Mouse (Mus musculus): ENCODE results near the gene Zfp280d. TPM values are rescaled to one million over a fixed set of nuclear protein-coding genes. Genes with fewer than 3 reads are reported as not detected.

The Zfp280d gene
- total RNA-seq (2021): 41.3 and 48.9 TPM in 2 replicates
- long read RNA-seq, partial matches to known transcripts: 1 of 3 reads
- long read RNA-seq, other reads (novel, unspliced or antisense): 2 of 3 reads

DNA sequence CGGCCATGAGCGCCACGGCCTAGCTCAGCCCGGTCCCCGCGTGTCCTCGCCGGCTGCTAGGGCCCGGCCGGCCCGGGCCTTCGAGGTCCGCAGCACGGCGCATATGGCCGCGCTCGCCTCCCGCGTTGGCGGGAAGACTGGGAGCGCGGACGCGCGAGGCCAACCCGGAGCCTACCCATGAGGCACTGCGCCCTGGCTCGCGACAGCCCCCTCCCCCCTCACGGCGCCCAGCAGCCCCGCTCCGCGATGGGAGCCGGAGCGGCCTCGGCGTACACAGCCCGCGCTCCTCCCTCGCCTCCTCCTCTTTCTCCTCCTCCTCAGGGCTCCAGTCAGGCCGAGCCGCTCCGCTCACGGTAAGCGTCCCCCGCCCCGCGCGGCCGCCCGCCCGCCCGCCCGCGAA lies at the start of gene Zfp280d:
Gene Zfp280d (plus strand): TSS at position 184 of the 400 bp plus-strand sequence.
- peak; percentile 92 for DNase-seq

DNA sequence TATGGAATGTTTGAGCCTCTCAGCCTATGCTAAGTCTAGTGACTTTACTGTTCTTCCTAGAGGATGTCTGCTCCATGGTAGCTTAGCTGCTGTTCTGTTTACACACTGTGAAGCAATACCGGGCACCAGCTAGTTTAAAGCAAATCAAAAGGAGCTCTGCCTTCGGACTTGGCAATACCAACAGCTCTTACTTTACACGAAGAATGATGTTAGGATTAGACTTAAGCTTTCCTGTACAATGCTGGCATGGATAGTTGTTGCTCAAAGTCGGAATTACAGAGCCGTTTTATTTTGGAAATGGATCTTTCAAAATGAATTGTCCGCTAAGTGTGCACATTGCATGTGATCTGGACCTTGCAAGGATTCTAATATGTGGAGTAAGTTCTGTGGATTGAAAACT lies 48.1 kb upstream of the Zfp280d start:
- DNase-seq: no peak

DNA sequence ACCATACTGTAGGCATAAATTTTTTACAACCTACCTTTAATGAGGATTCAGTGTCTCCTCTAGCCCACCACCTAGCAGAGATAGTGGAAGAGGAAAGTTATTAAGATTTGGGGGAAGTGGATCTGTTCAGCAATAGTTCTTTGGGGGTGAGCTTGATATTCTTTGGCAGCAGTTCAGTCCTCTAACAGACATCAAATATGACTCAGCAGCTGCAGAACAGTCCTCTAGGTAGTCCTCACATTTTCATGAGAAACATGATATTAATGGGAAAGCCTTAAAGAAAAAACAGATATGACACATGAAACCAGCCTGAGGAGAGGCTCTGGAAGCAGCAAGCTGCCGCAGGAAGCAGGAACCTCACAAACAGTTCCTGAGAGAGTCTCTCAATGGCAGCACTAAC lies 22.0 kb upstream of the Zfp280d start:
- DNase-seq: no peak

DNA sequence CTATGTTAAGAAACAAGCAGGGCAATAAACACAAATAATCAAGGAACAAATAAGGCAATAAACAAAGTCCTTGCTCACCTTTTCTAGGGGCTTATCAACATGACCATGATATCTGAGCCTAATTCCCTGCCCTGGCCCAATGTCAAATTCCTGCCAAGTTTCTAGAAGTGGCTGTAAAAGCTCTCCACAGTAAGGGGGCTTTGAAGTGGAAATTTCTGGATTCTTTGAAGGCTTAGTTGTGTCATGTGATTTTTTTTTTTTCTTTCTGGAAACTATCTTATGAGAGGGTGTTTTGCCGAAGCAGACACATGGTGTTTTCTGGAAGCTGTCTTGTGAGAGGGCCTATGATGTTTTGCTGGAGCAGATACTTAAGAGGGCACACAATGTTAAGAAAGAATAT lies 19.4 kb upstream of the Zfp280d start:
- no peak for DNase-seq

DNA sequence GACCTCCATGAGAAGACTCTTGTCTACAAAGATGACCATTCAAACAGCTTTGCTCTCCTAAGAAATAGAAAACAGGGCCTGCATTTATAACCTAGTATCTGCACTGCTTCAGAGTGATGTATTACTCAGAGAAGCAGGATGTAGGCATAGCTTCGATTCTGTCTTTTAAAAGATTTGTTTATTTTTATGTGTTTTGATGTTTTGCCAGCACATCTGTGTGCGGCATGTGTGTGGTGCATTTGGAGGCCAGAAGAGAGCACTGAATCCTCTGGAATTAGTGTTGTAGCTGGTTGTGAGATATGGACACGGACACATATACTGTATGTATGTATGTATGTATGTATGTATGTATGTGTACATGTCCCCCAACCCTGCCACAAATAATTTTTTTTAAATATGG lies 18.0 kb upstream of the Zfp280d start:
- no peak for DNase-seq

DNA sequence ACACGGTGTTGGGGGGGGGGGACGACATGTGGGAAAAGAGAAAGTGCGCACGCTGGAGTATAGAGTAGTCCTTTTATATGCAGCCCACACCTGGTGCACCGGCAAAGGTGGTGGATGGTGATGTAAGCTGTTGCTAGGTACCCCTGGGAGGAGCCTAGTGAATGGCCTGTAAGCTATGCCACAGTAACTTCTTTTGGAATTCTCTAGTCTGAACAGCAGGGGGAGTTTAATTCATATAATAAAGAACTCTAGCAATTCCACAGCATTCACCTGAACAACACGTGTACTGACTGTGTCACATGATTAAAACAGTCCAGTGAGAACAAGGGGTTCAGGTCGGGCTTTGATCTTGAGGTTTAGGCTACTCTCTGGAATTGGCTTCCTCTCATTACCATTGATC lies 14.3 kb upstream of the Zfp280d start:
- no peak for DNase-seq

DNA sequence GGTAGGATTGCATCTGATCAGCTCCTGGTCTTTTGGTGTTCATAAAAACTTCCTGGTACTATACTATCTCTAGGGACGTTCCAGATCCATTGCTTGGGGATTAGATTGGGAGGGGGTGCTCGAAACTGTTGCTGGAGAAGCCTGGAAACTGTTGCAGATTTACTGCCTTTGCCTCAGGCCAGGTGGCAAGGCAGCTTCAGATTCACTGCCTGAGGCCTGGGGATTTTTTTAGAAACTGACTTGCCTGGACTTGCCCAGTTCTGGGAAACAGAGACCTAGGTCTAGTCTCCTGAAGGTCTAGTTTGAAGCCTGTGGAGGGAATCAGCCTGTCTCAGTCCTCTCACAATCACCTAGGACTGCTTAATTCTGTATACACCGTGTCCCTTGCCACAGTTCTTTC lies 9.8 kb upstream of the Zfp280d start:
- DNase-seq: no peak

DNA sequence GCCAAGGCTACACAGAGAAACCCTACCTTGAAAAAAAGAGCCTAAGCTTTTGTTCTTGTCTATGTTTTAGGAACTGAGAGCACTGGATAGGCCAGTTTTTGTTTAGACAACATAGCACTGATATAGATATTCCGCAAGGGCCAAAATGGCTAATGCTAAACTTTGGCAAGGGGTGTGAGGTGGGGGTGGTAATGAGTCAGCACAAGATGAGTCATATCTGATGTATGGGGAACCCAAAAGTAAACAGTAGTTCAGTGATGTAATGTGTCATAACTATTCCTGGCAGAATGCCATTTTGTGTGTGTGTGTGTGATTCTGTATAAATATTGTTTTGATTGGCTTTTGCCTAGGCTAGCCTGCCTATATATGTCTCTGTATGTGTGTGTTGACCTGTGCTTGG lies 4.5 kb upstream of the Zfp280d start:
- DNase-seq: no peak

DNA sequence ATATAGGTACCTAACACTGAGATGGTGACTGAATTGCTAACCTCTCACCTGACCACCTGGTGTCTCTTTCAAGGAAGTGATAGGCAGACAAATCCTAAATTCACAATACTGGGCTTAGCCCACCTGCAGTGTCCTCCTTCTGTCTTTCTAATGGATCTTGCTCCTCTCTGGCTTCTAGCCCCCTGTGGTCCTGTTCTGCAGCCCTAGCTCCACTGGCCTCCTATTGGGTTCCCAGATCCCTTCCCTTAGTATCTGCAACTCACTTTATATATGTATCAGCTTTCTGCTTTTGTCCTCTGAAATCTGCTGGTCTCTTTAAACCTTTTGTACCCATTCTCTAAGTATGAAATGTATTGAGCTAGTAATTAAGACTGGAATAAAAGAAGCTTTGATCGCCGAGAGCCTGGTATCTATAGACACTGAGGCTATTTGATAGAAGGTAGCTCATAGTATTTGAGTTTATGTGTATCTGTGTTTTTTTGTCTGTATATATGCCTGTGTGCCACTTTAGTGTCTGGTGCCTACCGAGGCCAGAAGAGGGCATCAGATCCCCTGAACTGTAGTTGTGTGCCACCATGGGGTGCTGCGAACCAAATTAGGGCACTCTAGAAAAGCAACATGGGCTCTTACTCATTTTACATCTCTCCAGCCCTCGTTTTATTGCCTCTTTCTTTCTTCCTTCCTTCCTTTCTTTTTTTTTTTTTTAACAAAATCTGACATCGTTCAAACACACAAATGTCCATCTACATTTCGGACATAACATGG lies 832 bp upstream of the Zfp280d start:
- DNase-seq: no peak

DNA sequence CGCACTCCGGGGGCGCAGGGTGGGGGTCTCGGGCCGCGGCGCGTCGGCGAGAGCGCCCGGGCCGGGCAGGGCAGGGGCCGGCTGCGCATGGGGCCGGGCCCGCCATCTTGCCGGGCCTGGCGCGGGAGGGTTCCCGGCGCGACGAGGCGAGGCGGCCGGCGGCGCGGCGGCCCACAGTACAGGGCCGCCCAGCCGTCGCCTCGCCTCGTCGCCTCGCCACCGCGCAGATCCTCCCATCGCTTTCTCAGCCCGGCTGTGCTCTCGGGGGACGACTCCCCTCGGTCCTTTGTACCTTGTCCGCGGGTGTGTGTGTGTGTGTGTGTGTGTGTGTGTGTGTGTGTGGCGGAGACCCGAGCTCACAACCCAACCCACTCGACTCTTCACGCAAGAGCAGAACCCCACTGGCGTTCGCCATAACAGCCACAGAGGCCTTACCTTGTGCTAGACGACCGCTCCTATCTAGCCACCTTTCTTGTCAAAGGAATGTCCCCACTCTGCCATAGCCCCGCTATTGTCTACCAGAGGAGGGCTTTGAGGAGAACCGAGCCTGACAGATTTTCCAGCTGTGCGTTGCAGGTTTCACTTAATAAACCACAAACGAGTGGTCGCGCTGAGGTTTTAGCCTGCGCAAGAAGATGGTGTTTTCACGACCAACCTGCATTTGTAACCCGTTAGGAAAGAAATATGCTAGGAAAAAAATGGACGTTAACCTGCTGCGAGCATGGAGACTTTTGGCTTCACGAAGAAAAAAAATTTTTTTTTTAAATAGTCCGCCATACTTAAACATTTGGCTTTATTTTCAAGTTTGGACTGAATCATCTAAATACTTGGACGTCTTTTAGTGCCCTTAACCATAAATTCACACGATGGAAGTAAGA lies 680 bp downstream of the Zfp280d start:
- DNase-seq: peak; percentile 47

DNA sequence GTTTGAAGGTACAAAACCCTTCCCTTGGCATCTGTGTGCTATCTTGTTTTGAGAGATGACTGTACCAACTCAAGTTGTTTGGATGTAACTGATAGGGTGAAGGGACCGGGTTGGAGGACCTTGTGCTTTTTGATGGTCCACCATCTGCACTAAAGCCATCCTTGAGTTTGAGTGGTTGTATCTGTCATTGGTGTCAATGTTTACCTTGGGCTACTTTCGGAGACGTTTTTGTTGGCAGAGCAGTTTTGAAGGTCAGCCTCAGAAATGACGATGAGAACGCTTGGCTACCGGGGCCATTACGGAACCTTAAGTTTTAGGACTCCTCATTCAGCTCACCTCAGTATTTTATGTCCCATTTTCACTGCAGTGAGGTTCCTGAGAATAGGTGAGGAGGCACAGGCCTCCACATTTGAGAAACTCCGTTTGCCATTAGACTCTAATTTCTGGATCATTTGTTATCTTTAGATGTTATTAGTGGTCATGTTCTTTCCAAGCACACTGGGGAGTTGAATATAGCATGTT lies 1.4 kb downstream of the Zfp280d start:
- no peak for DNase-seq

DNA sequence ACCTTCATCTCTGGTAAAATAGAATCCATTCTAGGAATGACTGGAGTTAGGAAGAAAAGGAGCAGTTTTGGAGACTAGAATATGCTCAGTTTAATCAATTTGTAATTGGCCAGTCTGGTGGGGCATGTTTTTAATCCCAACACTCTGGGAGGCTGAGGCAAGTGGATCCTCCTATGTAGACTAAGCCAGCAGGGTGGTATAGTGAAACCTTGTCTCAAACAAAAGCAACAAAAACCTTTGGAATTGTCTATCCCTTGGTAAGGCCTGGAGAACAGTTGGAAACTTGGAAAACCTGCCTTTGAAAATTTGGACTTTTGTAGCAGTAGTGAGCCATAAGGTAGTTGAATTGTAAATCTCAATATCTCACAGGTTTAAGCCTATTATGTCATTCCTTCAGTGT lies 2.3 kb downstream of the Zfp280d start:
- DNase-seq: no peak

DNA sequence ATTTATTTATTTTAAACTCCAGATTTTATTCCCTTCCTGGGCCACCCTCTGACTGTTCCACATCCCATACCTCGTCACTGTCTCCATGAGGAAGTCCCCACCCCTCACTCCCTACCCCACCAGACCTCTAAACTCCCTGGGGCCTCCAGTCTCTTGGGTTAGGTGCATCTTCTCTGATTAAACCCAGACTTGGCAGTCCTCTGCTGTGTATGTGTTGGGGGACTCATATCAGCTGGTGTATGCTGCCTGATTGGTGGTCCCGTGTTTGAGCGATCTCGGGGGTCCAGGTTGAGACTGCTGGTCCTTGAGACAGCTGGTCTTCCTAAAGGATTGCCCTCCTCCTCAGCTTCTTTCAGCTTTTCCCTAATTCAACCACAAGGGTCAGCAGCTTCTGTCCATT lies 5.3 kb downstream of the Zfp280d start:
- no peak for DNase-seq

DNA sequence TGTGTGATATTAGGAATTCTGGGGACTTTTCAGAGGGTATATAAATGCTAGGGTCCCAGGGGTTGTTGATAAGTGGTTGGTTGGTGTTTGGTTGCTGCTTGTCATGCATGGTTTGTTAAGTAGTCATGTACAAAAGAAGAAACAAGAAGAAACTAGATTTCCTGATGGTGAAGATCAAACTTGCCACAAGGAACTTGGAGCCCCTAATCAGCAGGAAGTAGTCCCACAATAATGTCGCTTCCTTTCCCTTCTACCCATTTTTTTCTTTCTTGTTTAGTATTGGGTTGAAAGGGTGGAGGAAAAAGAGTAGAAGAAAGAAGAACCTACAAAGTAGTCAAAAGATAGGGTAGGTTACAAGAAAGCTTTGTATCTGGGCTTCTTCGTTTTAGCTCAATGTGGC lies 13.0 kb downstream of the Zfp280d start:
- DNase-seq: no peak

DNA sequence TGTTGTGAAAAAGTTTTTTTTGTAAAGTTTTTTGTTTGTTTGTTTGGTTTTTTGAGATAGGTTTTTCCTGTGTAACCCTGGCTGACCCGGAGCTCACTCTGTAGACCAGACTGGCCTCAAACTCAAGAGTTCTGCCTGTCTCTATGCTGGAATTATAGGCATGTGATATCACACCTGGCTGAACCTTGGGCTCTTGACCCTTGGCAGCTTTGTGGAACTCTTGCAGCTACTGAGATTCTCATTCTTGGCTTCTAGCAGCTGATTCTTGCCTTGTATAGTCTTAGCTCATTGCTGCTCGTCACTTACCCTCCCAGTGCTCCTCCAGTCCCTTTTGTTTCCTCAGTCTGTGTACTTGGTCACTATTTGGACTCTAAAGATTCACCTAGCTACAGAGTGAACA lies 13.6 kb downstream of the Zfp280d start:
- DNase-seq: no peak

DNA sequence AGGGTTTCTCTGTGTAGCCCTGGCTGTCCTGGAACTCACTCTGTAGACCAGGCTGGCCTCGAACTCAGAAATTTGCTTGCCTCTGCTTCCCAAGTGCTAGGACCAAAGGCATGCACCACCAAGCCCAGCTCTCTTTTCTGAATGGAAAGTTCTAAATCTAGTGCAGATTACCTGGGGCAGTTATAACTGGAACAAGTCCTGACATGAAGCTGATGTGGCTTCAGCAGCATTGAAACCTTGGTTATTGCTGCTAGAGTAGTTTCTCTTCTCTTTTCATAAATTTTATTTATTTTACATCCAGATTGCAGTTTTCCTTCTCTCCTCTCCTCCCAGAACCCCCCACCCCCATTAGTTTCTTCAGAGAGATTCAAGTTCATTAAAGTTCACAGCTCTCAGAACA lies 14.4 kb downstream of the Zfp280d start:
- DNase-seq: no peak

DNA sequence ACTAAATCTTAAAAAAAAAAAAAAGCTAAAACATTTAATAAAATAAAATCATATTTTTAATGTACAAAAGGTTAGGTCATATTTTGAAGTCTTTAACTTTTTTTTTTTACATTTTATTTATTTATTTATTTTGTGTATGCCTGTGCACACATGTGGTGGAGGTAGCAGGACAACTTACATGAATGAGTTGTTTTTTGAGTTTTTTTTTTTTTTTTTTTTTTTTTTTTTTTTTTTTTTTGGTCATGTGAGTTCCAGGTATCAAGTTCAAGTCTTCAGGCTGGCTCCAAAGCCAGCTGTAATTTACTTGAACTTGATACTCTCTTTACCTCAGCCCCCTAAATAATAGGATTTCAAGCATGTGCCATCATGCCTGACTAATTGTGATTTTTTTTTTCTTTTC lies 19.4 kb downstream of the Zfp280d start:
- DNase-seq: no peak

DNA sequence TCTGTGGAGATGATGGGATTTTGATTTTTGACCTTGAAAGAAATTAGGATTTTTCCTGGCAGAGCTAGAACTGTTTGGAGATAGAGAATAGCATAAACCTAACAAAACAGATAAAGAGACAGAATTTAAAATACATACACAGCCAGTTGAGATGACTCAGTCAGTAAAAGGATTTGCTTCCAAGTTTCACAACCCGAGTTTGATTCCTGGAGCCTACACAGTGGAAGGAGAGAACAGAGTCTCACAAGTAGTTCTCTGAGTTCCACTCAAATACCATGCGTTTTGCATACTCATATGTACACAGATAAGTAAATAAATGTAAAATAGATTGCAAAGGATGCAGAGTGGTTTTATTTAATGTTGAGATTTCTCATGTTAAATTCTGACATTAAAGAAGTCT lies 35.1 kb downstream of the Zfp280d start:
- DNase-seq: no peak

DNA sequence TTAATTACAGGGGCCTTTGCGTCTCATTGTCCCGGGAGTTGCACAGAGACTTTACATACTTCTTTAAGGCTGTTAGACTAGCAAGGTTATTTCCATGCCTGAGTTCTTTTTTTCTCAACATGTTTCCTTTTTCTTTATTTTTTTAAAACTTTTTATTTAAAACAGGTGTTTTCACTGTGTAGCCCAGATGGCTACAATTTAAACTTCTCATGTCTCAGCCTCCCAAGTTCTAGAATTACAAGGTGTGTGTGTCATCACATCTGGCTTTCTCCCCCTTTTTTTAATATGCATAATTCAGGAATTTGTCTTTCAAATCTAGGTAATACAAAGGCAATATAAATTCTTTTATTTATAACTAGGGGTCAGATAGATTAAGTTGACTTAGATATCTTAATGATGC lies 58.6 kb downstream of the Zfp280d start:
- DNase-seq: no peak

DNA sequence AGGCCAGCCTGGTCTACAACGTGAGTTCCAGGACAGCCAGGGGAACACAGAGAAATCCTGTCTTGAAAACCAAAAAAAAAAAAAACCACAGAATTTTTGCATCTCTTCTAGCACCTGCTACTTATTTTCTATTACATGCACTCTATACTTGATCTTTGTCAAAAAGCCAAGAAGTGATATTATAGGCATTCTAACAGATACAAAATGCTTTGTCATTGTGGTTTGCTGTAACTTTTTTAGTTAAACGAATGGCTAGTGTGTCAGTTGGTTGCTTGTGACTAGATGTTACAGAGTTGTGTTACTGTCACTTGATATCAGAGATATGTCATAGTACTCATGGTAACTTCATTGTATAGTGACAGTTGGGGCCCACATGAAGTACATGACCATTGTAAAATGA lies 61.4 kb downstream of the Zfp280d start:
- no peak for DNase-seq

DNA sequence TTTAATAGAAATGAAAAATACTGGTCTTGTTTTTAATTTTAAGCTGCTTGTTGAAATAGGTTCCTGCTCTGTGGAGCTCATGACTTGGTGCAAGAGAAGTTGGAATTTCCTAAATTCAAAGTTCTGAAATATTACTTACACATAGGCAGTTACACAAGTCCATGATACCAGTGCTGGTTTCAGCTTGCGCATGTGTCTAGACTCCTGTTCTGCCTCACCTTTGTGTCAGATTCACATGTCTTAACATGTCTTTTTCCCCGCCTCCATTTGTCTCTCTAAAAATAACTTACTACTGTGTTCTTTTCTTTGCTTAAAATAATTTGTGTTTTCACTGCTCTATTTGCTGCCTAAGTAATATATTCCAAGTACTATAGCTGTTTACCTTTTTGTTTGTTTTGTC lies 64.5 kb downstream of the Zfp280d start:
- DNase-seq: no peak

DNA sequence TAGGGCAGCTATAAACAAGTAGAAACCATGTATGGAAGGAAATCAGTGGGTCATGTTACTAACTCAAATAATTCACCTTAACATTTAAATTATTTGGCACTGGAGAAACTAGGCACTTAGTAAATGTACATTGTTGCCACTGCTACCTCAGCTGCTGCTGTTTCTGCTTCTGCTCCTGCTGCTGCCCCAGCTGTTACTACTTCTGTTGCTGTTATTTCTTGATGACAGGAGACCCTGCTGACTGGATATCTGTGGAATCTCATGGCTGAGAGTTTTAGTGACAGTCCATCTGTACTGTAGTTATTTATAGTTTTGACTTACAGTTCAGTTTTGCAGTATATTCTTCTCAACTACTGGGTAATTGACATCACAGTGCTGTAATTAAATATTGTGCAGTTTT lies 69.2 kb downstream of the Zfp280d start:
- DNase-seq: no peak

DNA sequence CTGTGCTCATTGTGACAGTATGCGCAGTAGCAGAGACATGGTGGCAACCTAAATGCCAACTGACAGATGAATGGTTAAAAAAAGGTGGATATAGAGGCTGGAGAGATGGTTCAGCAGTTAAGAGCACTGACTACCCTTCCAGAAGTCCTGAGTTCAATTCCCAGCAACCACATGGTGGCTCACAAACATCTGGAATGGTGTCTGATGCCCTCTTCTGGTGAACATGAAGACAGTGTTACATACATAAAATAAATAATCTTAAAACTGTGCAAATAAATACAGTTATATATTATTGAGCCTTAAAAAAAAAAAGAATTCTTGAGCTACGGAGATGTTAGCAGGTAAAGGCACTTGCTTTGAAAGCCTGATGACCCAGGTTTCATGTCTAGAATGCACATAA lies 97.7 kb downstream of the Zfp280d start:
- no peak for DNase-seq

Measured in adrenal gland, postnatal 25 days (tissue).